Mouse (Mus musculus) liver, adult 2 months (tissue): ENCODE measurements around the gene Xbp1. TPM values are rescaled to one million over a fixed set of nuclear protein-coding genes. Genes with fewer than 3 reads are reported as not detected.

Experiments
- DNase-seq: peaks from one replicate; pipeline ENCODE4 v3.0.0-alpha.2; 2011; ENCODE audit warnings: low read depth, low spot score; ENCODE audit errors: extremely low read depth
- H3K27ac ChIP-seq: fragments of 200-500 bp; replicated peaks from 2 replicates; pipeline ENCODE4 v1.5.1; 2012; ENCODE audit warnings: low read depth, mild to moderate bottlenecking, control low read depth, inconsistent platforms, low read length; ENCODE audit not compliant: insufficient read depth
- H3K27me3 ChIP-seq: fragments of 200-500 bp; 2 replicates; pipeline ENCODE4 v1.6.1; 2012; ENCODE audit warnings: mild to moderate bottlenecking, moderate library complexity, low read length, inconsistent platforms; ENCODE audit not compliant: control insufficient read depth, insufficient read depth
- H3K36me3 ChIP-seq: fragments of 200-500 bp; 2 replicates; pipeline ENCODE4 v1.6.1; 2012; ENCODE audit warnings: low read length, inconsistent platforms; ENCODE audit not compliant: control insufficient read depth, insufficient read depth
- H3K4me1 ChIP-seq: fragments of 200-500 bp; 2 replicates; pipeline ENCODE4 v1.6.1; 2011; ENCODE audit warnings: low read length; ENCODE audit not compliant: control insufficient read depth, insufficient read depth
- H3K4me3 ChIP-seq: fragments of 200-500 bp; 2 replicates; pipeline ENCODE4 v1.5.1; 2011; ENCODE audit warnings: low read depth, mild to moderate bottlenecking, control low read depth, low read length, moderate library complexity; ENCODE audit not compliant: insufficient read depth
- H3K79me2 ChIP-seq: fragments of 200-500 bp; 2 replicates; pipeline ENCODE4 v1.6.1; 2012; ENCODE audit warnings: inconsistent platforms, mild to moderate bottlenecking, low read length, moderate library complexity; ENCODE audit not compliant: control insufficient read depth, insufficient read depth
- H3K9ac ChIP-seq: fragments of 200-500 bp; 2 replicates; pipeline ENCODE4 v1.6.1; 2012; ENCODE audit warnings: low read depth, mild to moderate bottlenecking, control low read depth, inconsistent platforms, low read length
- CTCF ChIP-seq: fragments of 200-500 bp; IDR thresholded peaks from 2 replicates; pipeline ENCODE4 v1.5.1; 2011; ENCODE audit warnings: low read depth, low read length, control low read depth
- POLR2A ChIP-seq: fragments of 200-500 bp; IDR thresholded peaks from 2 replicates; pipeline ENCODE4 v1.6.1; 2011; ENCODE audit warnings: low read length, control low read depth; ENCODE audit not compliant: insufficient read depth; ENCODE audit errors: extremely low read depth
- WGBS: fragments of 180-500 bp; shearing (Covaris S2); methylation state at CpG from one replicate; pipeline ENCODE4 v1.1.7; 2018; 5-methylcytosine and 5-hydroxymethylcytosine counted together
- polyA plus RNA-seq: library from polyadenylated mRNA; depleted of rRNA; stranded (reverse); fragments of >200 nt; gene quantifications from 2 replicates; pipeline ENCODE4 v1.2.3, GENCODE M21; 2012; rRNA removed
- total RNA-seq: library from RNA; depleted of rRNA; stranded (reverse); fragments of >200 nt; gene quantifications from 2 replicates; pipeline ENCODE4 v1.2.3, GENCODE M21; 2014; rRNA removed

Gene Xbp1
- total and polyA plus RNA-seq, 2 experiments: 137 to 241 TPM

- TF ChIP-seq POLR2A (no peak), CTCF (no peak)
- no peak overlapping the region for H3K9ac ChIP-seq
- H3K4me3 ChIP-seq: no peak overlapping the region
- 82% methylated on average over 4 of the region's 4 CpGs for WGBS
- no peak for DNase-seq
- H3K79me2 ChIP-seq: no peaks in the 10 kb centered on the region
- H3K27me3 ChIP-seq: no peaks in the 10 kb centered on the region
- no peak overlapping the region for H3K27ac ChIP-seq
- no peaks in the 10 kb centered on the region for H3K36me3 ChIP-seq
- H3K4me1 ChIP-seq: no peaks in the 10 kb centered on the region
Observed at GRCm38 (mm10) chr11:5571856-5572255, 51.4 kb downstream of the Xbp1 start.

- H3K4me1 ChIP-seq: no peaks in the 10 kb centered on the region
- H3K9ac ChIP-seq: no peak overlapping the region
- WGBS: 71% methylated on average over 2 of the region's 2 CpGs
- no peak for DNase-seq
- no peak overlapping the region for H3K27ac ChIP-seq
- no peaks in the 10 kb centered on the region for H3K36me3 ChIP-seq
- no peaks in the 10 kb centered on the region for H3K79me2 ChIP-seq
- H3K27me3 ChIP-seq: no peaks in the 10 kb centered on the region
- TF ChIP-seq POLR2A: no peak
- no peak for TF ChIP-seq CTCF
- H3K4me3 ChIP-seq: no peak overlapping the region
Observed at GRCm38 (mm10) chr11:5573821-5574220, 53.4 kb downstream of the Xbp1 start.

GRCm38 (mm10) chr11:5575046-5575445, 54.6 kb downstream of the Xbp1 start:
- Histone ChIP-seq H3K36me3 (no peaks in the 10 kb centered on the region), H3K4me1 (no peaks in the 10 kb centered on the region), H3K79me2 (no peaks in the 10 kb centered on the region), H3K27ac (no peak overlapping the region), H3K27me3 (no peaks in the 10 kb centered on the region), H3K9ac (no peak overlapping the region), H3K4me3 (no peak overlapping the region)
- DNase-seq: no peak
- TF ChIP-seq CTCF (no peak), POLR2A (no peak)
- WGBS: 72% methylated on average over 6 of the region's 6 CpGs

Other genes with a start within 250 kb of the Xbp1 start
- 4.6 and 6.3 TPM in 2 replicates for gene Znrf3, start 75.8 kb upstream of the Xbp1 start, total RNA-seq
- 4.2 and 4.5 TPM in 2 replicates for gene Znrf3, start 75.8 kb upstream of the Xbp1 start, polyA plus RNA-seq
- 15.3 and 15.5 TPM in 2 replicates for gene Ccdc117, start 21.5 kb downstream of the Xbp1 start, total RNA-seq
- 5.2 and 5.4 TPM in 2 replicates for gene Ccdc117, start 21.5 kb downstream of the Xbp1 start, polyA plus RNA-seq
- gene Ankrd36, start 49.0 kb downstream of the Xbp1 start, total RNA-seq: not detected in 2 replicates
- gene Ankrd36, start 49.0 kb downstream of the Xbp1 start, polyA plus RNA-seq: 0.04 TPM in 1 of 2 replicates, not detected in the other
- gene Mrps24, start 195.0 kb downstream of the Xbp1 start, total RNA-seq: 90.7 and 107 TPM in 2 replicates
- gene Mrps24, start 195.0 kb downstream of the Xbp1 start, polyA plus RNA-seq: 269 and 290 TPM in 2 replicates
- 9.5 and 12.3 TPM in 2 replicates for gene Urgcp, start 241.7 kb downstream of the Xbp1 start, total RNA-seq
- 15.2 and 16.8 TPM in 2 replicates for gene Urgcp, start 241.7 kb downstream of the Xbp1 start, polyA plus RNA-seq